Mouse (Mus musculus) retina, adult 2 months (tissue): Measurements from ENCODE around the gene Gal3st4.
A peak's percentile ranks its signal among the peaks of the same experiment; 100 is the strongest.

Experiments used
- DNase-seq: peaks from one replicate; pipeline ENCODE4 v3.0.0-alpha.2; 2012; ENCODE audit warnings: low read depth, low spot score

The Gal3st4 gene

DNA sequence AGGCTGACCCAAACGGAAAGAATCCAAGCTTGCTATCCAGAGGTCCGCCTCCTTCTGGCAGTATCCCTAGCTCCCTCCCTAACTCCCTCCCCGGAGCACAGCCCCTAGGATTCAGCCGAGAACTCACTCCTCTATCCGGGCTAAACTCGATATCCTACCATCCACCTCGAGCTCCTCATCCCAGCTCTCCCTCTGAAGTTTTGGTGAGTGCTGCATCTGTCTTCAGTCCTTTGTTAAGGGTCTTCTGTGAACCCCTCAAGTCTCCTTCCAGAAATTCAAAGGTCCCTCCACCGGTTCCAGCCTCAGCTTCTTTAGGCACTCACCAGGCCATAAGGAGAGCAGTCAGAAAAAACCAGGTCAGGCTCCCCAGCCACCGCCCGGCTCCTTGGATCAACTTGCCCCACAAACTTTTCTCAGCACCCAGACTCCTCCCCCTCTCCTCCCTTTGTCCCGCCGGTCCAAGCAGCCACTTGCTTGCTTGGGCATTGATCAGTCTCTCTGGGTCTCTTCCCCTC lies at the start of gene Gal3st4:
Gal3st4 (minus strand) TSS at position 432 of the 515 bp plus-strand sequence.
- no peak for DNase-seq

DNA sequence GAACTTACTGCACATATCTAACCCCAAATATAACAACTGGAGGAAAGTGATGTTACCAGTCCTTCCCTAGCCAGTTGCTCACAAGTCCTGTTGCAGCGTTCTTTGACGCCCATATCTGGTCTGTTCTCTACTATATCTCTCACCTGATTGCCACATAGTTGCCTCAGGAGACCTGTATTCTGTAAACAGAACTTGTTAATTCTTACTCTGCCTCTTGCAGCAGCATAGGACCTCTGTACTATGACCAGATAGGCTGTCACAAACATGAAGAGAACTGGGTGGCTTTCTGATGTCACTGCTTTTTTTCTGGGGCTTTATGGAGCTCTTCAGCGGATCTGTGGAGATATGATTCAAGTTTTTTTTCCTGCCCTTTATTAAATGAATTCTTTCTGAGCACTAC lies 40.2 kb upstream of the Gal3st4 start:
- no peak for DNase-seq

DNA sequence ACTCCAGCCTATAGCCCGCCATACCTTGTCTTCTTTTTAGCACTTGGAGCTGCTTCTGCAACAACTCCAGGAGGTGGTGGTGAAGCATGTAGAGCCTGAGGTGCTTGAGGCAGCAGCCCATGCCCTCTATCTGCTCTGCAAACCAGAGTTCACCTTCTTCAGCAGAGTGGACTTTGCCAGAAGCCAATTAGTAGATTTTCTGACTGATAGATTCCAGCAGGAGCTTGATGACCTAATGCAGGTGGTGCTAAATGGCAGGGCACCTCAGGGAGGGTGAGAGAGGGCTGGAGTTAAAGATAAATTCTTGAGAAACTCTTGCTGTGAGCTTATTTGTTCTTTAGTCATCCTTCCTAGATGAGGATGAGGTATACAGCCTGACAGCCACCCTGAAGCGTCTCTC lies 27.0 kb upstream of the Gal3st4 start:
- DNase-seq: no peak

DNA sequence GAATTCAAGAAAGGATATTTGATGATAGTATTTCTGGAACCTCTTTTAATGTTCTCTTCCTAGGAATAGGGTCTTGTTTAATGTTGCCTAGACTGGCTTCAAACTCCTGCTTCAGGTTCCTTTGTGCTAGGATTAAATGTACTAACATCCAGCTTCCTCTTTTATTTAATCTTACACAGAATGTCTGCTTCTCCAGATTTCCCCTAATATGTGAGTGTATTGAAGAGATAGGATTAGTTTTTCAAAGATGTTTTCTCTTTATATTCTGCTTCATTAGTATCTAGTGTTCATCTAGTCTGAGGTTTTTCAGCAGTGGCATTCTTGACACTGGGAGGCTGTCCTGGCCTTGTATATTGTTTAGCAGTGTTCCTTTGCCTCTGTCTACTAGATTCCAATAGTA lies 21.5 kb upstream of the Gal3st4 start:
- DNase-seq: no peak

DNA sequence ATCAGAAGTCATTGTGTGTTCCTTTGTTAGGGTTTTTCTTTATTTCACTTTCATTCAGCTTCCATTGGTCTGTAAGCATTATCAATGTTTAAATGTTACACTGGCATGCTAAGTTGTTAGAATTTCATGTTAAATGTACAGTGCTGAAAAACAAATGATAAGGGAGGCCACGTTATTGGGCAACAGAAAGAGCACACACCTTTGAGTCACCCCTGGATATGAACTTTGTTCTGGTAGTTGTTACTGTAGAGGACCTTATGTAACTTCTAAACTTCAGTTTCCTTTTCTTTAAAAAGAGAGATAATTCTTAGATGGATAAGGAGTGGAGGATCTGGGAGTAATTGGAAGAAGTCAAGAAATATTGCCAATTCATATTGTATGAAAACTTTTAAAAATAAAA lies 19.0 kb upstream of the Gal3st4 start:
- no peak for DNase-seq

DNA sequence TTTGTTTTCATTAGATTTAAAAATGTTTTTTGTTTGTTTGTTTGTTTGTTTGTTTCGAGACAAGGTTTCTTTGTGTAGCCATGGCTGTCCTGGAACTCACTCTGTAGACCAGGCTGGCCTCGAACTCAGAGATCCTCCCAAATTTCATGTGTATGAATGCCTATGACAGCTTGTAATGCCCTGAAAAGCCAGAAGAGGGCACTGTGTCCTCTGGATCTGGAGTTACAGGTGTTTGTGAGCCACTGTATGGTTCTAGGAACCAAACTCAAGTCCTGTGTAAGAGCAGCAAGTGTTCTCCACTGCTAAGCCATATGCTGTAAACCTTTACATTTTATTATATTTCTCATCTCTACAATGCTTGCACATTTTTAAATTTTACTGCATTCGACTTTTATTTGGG lies 15.2 kb upstream of the Gal3st4 start:
- DNase-seq: no peak

DNA sequence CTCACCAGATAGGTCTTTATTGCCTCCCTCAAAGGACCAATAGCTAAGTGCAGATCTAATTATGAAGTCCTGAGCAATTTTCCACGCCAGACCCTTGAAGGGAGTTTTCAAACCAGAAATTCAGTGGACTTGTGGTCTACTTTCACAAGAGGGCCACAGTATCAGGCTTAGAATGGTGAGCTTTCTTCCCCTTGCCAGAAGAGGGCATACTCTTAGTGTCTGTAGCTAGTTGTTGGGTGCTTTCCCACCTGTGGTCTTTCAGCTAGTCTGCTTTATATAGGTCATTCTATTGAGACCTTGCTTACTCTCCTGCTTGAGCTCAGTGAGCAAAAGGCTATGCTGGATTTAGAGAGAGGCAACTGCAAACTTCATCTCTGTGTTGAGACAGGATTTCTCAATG lies 10.9 kb upstream of the Gal3st4 start:
- DNase-seq: no peak

DNA sequence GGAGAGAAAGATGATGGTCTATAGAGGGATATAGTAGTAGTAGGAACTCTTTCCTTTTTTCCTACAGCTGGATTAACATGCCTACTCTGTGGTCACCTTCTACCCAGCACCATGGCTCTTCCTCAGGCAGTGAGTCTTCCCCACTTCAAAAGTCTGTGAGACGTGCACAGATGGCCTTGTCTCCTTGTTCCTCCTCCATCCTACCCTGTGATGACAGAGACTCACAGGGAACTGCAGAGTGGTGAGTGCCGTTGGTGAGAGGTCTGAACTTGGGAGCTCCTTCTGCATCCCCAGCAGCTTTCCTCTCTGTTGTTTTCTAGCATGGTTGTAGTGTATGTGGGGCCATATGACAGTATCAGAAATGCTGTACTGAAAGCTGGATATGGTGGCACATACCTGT lies 9.2 kb upstream of the Gal3st4 start:
- no peak for DNase-seq

DNA sequence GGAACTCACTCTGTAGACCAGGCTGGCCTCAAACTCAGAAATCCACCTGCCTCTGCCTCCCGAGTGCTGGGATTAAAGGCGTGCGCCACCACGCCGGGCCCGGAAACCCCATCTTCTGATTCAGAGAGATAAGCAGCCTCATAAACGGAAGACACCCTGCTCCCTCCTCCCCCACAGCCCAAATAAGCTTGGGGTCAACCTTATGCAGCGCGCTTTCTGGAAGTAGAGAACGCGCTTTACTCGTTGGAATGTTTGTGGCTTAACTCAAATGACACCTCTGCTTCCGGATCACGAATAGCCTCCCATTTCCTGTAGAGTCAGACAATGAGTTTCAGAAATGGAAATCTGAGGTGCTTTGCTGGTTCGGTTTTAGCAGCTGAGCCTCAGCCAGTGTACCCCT lies 8.2 kb upstream of the Gal3st4 start:
- DNase-seq: no peak

DNA sequence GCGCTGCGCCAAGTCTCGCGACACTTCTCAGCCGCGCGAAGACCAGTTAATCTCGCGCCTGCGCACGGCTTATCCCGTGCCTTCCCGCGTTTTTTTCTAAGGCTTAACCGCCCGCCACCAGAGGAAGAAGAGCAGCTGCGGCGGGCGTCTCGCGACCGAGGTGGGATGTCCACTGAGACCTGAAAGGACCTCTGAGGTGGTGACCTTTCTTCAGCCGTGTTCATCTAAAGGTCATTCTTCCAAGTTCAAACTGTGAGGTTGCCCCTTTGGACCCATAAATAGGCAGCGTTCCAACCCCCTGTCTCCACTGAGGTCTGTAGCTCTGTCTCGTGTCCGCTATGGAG lies 7.8 kb upstream of the Gal3st4 start:
- no peak for DNase-seq

DNA sequence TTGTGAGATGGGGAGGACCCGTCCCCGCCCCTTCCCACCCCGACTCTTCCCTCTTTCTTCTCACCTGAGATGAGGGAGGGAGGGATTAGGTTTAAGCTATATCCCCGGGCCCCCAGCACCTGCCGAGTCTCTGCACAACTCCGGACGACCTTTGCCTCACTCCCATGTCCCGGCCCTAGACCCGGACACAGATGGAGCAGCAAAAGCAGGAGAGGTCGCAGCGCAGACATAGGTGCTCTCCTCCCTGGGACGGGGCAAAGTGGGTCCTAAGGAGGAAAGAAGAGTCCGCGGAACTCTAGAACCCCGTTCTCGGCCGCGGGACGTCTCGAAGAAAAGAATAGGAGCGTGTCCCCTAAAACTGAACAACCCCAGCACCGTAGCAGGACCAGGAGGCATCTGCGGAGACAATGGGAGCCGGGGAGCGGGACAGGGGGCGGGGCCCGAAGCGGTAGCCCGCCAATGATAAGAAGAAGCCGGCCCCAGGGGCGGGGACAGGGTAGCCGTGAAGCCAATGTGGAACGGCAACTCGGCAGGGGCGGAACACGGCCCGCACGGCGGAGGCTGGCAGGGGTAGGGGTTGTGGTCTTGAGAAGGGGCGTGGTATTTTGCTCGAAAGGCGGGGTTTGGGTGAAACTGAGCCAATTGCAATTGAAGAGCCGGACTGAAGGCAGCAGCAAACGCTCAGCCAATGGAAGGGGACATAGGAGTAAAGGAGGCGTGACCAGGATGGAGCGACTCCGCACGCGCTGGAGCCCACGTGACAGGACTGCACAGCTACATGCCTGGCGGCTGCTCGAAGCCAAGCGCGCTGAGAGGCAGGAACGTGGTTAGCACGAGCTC lies 7.2 kb upstream of the Gal3st4 start, which contains the start of the genes Gm43720, Gpc2 and Stag3:
Gm43720 (minus strand) TSS at position 374 of the 840 bp plus-strand sequence.
Gpc2 (minus strand) TSS at position 421 of the 840 bp plus-strand sequence.
Stag3 (plus strand) TSS at position 656 of the 840 bp plus-strand sequence.
- DNase-seq: peak; percentile 64

DNA sequence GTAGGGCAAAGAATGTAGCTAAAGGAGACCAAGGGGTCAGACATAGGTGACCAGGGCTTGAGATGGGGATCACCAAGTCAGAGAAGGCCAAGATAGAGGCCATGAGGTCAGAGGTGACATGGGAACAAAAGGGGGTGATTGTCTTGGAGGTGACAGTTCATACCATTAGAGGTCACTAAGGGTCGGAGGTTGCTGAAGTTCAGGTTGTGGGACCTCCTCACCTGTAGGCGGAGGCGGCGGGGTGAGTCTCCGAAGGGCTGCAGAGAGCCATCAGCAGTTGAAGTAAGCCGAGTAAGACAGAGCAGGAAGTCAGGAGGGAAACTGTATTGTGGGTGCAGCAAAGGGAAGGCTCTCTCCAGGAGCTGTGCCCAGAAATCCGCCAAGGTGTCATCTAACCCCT lies 5.4 kb upstream of the Gal3st4 start:
- no peak for DNase-seq

DNA sequence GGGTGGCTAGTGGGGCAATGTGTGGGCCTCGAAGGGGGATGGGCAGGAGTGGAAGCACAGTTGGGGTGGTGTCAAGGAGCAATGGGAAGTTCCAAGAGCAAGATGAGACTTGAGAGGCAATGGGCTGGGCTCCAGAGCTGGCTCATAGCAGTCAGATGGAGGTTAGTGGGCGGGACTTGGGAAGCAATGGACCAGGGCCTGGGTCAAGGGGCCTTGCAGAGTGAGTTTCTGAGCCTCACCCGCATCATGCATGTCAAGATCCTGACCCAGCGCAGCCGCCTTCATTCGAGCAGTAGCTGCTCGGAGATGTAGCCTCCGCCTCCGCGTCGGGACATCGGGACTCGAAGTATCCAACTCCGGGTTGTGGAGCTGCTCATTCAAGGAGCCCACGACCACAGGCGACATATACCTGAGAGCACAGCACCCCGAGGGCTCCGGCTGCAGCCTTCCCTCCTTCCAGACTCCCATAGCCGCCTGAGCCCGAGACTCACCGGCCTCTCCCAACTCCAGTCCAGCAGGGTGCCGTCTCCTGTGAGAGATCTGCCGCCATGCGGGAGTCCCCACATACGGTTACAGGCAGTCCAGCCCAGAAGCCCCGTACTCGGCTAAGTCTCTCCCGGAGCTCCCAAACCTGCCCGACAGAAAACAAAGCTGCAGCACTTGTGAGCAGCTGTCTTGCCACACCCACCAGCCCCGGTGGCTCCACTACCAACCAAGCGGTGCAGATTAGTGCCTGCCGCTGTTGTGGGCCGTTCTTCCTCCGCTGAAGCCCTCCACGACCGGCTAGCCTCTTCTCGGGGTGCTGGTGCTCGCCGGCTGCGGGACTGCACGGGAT lies 2.8 kb upstream of the Gal3st4 start:
- DNase-seq: no peak

DNA sequence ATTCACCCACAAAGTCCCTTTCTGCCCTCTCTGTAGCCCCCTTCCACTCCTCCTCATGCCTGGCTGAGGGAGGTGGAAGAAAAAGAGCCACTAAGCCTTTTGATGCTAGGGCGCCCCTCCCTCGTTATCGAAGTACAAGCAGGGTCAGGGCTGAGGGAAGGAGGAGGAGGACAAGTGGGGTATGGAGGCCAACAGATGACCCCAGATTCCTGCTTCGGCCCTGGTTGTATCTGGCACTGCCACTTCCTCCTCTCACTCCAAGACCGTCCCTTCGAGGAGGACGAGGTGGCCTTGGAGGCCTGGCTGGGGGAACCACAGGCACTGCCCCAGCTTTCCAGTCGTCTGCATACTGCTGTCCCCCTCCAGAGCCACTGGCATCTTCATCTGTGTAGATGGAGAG lies 1.5 kb upstream of the Gal3st4 start:
- no peak for DNase-seq

DNA sequence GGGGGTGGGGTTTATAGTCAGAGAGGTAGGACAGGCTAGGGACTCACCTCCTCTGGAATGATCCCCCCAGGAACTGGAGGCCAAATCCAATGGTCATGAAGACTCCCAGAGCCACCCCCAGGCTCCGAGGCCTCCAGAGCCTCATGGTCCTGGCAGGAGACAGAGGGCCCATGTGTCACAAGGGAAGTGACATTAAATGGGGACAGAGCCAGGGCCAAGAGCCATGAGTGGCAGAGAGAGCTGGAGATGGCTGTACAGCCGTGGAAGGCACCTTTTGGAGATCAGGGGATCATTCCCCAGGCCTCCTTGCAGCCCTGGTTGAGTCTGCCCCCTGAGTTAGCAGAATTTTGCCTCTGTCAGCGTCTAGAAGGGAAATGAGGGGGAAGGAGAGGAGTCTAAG lies 1.4 kb downstream of the Gal3st4 start:
- no peak for DNase-seq

DNA sequence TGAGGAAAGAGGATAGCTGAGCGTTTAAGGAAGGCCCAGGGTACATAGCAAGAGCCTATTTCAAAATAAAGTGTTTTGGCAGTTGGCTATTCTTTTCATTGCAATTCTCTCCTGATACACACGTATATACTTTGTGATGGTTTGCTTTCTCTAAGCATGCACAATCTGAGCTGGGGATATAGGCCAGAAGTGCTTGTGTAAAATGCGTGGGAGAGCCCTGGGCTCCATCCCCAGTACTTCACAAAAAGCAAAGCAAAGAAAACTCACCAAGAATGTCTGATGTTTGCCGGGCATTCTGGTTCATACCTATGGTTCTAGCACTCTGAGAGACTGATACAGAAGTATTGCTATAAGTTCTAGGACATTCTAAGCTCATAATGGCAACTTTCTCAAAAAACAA lies 3.7 kb downstream of the Gal3st4 start:
- DNase-seq: no peak

DNA sequence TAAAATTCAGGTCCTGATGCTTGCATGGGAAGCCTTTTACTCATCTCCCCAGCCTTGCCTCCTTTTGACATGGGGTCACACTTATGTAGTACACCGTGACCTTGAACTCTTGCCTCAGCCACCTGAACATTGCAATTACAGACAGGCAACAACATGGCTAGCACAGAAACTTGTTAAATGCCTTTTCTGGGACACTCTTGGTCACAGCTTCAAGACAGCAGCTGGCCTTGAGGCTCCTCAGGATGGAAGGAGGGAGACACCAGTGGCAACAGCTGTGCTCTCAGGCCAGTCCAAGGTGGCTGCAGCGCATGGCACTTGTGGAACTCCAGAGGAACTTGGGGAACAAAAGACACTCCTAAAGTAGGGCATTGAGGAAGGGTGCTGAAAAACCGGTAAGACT lies 5.5 kb downstream of the Gal3st4 start:
- DNase-seq: no peak

DNA sequence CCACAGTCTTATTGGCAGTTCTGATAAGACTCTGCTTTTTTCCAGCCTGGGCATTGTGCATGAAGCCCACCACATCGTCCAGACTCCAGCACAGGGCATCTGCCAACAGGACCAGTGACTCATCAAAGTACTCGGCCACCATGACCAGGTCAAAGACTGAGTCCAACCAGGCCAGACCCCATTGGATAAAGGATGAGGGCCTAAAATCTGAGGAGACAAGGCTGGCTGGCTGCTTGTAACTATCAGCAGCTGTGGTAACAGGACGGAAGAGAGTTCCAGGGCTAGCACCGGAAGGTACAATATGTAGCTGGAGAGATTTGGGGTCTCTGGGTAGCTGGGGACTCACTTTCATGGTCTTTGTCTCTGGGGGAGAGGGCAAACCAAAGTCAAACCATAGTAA lies 6.9 kb downstream of the Gal3st4 start:
- no peak for DNase-seq

DNA sequence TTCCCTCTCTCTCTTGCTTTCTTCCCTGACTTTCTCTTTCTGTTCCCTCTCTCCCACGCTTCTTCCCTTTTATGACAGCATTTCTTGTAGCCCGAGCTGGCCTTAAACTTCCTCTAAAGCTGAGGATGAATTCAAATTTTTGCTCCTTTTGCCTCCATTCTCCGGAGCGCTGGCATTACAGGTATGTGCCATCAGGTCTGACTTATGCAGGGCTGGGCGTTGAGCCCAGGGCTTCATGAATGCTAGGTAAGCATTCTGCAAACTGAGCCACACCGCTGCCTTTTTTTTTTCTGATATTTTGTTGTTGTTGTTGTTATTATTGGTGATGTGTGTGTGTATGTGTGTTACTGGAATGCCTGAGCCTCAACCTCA lies 8.4 kb downstream of the Gal3st4 start:
- no peak for DNase-seq

DNA sequence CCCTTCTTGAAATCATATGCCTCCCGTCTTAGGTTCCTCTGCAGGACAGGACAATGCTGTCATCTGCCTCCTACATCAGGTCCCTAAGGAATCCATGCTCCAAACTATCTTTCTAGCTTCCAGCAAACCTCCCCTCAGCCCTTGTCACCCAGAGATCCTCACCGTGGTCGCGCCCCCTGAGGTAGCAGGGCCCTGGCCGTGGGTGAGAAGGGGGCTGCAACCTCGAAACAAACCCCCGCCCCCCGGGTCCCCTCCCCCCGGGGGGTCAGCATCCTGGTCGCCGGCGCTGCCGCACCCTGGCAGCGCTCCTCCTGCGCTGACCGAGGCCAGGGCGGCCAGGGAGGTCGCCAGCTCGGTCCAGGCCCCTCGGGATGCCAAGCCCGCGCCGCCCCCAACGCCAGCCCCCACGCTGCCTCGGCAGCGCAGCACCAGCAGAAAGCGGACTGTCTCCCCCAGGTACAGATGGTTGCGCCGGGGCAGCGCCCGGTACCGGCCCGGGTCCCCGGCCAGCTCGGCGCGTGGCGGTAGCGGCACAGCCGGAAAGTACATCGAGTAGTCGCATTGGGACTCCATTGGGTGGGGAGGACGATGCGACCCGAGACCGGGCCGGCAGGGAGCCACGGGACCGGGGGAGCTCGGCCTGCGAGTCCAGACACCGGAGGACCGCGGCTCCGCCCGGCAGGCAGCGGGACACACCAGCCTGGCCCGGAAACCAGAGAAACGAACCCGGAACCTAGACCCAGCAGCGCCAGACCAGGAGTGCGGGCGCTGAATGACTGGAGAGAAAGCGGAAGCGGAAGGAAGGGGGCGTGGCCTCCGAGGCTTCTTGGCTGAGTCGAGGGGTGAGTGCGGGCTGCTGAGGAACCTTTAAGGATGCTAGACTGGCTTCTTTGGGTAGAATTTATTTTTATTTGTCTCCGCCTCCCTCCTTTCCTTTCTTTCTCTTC lies 9.1 kb downstream of the Gal3st4 start, which contains the start of gene BC037034:
BC037034 (minus strand) TSS at position 774 of the 947 bp plus-strand sequence.
- DNase-seq: peak; percentile 75

DNA sequence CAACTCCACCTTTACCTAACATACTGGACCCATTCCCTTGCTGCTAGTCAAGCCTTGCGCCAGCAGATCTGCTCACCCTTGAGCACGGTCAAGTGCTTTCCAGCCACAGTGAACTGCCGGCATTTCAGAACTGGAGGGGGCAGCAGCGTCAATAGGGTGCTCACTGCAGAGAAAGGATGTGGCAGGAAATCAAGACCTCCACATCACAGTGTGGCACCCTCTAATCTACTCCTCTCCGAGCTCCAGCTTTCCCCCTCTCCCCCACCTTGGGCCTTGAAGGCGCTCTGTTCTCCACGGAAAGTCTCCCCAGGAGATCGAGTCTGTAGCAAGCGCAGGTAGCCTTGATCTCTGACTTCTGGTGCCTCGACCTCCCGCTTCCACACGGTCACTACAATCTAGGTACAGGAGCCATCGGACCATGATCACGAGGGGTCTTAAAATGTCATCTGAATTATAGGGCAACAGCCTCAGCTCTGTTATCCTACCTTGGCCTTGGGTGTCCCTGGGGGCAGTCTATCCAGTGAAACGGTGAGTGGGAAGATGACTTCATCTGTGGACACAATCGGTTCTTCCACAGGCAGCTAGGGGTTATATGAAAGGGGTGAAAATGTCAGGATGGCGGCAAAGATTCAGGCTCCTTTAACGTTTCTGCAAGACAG lies 9.9 kb downstream of the Gal3st4 start:
- DNase-seq: no peak
